Mouse (Mus musculus): ENCODE measurements around the gene Gpr161.
A peak's percentile ranks its signal among the peaks of the same experiment; 100 is the strongest.
"Not testable (repeated sequence)": the region's sequence is repeated elsewhere in the genome, so short reads cannot be mapped to it uniquely, and the experiment has no call there.

Gpr161 gene

DNA sequence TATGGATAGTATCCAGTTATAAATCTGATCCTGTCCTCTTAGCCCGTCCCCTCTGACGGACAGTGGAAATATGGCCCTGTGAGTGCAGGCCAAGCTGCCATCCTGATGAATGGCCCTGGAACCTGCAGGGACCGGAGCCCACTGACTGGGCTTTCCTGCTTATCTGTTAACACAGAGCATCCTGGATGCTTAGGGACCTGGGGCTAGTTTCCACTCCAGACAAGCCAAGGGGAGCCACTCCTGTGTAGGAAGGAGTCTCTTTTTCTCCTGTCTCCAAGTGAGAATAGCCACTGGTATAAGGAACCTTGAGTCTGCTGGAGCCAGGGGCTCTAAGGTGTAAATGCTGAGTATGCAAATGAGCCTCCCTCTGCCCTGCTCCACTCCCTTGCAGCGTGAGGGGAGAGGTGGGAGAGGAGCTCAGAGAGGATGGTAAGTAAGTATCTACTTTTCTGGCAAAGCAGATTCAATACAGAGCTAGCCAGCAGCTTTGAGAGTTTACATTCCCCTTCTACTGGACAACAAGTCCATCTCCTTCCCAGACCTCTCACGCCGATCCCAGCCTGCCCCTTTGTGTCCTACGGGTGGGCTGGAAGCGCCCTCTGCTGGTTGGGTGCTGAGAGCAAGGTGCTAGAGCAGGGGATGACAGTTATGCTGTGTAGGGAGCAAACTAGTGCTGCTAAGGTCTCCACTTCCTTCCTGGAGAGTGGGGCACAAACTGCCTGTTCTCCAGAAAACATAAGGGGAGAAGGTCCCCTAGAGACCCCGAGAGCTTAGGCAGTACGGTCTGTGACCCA is 24.7 kb downstream of the Gpr161 start:
- peak; percentile 69 to 74 for DNase-seq

DNA sequence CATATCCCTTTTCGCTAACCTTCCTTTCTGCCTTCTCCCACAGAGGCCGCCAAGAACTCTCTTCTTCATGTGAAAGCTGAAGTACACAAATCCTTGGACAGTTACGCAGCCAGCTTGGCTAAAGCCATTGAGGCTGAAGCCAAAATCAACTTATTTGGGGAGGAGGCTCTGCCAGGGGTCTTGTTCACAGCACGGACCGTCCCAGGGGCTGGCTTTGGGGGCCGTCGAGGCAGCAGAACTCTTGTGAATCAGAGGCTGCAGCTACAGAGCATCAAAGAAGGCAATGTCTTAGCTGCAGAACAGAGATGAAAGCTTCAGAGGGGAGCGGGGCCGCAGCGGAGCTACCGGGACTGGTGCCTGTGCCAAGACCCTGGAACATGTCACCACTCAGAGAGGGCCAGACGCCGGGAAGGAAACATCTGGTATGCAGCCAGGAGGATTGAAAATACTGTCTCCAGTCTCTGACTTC is 25.8 kb downstream of the Gpr161 start:
- DNase-seq: no peak

DNA sequence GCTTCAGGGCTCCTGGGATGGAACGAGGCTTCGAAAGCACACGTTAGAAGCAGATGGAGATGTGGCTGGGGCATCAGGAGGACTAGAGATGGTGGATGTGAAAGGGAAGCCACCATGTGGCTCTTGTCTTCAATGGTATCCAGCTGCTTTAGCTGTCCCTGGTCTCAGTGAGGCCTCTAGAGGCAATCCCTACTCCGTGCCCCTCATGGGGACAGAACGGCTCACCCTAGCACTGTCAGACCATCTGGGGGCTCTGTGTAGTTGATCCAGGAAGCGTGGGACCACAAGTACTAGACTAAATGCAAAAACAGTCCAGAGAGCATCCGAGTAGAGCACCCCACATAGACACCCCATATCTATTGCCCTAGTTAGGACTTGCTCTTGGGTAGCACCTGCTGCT is 26.3 kb downstream of the Gpr161 start:
- DNase-seq: no peak

DNA sequence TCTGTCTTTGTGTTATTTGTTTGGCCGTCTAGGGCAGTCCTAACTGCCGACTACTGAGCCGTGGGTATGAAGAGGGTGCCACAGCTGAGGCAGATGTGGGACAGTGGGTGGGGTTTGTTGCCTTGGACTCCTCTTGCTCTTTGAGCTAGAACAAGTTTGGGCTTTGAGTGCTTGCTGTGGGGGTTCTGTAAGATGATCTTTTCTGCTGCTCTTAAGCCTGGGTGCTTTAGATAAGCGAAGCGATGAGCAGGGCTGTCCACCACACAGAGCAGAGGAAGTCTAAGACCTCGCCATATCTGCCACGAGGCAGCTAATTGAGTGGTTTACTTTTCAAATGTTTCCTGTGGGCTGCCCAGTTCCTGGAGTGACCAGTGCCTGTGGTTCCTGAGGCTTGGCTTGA is 27.3 kb downstream of the Gpr161 start:
- no peak for DNase-seq

DNA sequence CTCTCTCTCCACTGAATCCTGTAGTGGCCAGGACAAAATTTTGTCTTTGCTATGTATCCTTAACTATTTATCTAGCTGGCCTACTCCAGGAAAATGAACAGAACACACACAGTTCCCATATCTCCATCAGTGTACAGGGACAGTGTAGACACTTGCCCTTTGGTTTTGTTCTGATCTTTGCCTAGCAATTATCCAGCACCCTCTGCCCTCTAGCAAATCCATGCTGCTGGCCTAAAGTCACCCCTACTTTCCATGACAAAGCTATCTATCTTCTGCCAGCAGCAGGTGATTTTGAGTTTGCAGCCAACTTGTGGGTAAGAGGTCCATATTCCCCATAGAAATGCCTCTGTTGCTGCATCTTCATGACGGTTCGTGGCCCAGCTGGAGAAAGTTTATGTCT is 31.8 kb downstream of the Gpr161 start:
- no peak for DNase-seq

DNA sequence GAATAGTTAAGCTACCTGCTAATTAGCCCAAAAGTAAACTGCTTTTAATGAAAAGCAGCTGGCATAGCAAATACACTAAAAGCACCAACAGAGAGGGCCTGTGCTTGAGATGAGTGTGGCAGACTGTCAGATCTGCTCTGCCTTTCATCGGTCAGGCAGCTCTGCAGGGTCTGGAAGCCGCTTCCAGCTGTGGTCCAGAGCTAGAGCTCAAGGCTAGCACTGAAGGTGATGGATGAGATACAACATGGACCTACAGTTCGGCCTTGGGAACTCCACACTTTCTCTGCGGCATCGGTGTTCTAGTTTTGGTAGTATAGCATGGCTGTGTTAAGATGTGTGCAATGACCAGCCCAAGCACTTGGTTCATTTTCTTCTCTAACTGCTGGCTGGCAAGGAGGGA is 32.2 kb downstream of the Gpr161 start:
- DNase-seq: no peak

DNA sequence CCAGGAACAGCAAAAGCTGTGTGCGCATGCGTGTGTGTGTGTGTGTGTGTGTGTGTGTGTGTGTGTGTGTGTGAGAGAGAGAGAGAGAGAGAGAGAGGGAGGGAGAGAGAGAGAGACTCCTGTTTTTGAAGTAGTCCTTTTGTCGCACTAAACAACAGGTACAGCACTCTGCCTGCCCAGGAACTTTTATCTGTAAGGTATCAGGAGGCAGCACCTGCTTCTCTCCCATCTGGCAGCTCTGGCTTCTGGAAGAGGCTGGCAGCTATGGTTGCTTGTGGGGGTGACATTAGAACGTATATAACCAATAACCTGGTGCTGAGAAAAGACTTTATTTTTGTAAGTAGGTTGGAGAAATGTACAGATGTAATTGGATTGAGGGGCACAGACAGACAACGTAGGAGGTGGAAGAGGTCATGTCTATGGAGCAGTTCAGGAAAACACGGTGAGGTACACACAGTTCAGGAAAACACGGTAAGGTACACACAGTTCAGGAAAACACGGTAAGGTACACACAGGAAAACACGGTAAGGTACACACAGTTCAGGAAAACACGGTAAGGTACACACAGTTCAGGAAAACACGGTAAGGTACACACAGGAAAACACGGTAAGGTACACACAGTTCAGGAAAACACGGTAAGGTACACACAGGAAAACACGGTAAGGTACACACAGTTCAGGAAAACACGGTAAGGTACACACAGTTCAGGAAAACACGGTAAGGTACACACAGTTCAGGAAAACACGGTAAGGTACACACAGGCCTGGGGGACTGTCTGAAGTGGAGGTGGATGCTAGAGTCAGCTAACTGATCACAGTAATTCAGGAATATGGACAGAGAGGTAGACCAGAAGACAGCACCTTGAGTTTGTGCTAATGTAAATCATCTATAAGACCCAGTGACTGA is 33.0 kb downstream of the Gpr161 start:
- DNase-seq: not testable (repeated sequence)

DNA sequence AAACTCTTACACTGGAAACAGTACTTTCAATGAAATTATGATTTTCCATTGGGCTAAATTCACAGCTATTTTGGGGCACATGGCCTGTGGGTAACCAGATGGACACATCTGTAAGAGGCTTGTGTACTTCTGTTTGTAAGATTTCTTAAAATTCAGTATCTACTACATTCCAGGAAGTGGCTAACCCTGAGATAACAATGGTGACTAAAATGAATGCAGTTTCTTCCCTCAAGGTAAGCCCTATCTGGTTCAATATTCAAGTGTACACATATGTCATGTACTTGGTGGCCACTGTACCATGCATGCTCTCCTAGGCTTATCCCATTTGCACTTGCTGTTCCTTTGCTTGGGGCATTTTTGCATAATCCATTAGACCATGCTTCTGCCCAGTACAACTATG is 35.3 kb downstream of the Gpr161 start:
- DNase-seq: no peak

DNA sequence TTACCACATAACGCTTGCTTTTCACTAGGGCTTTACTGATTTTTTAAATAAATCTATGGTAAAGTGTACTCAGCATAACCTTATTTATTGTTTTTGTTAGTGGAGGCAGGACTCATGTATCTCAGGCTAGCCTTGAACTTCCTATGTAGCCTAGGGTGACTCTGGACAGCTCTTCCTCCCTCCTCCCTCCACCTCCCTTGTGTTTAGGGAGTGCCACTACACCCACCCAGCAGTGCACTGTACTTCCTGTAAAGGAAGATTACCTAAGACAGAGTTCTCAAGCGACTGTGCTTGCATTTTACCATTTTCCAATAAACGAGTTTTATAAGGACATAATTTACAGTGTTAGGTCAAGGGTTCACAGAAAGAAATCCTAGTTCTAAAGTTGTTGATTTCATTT is 37.2 kb downstream of the Gpr161 start:
- DNase-seq: no peak

DNA sequence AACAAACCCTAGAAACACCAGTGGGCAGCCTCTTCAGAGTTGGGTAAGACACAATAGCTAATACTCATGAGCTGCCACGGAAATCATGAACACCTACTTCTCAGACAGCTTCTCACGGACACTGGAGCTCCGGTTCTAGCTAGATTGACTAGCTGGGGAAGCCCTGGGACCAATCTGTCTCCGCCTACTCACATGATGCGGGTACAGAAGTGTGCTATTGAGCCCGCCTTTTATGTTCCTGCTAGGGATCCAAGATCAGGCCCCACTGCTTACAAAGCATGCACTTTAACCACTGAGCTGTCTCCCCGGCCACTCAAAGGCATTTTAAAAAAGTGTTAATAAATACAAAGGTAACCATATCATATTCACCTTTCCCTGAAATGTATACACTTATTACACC is 46.5 kb downstream of the Gpr161 start:
- no peak for DNase-seq

DNA sequence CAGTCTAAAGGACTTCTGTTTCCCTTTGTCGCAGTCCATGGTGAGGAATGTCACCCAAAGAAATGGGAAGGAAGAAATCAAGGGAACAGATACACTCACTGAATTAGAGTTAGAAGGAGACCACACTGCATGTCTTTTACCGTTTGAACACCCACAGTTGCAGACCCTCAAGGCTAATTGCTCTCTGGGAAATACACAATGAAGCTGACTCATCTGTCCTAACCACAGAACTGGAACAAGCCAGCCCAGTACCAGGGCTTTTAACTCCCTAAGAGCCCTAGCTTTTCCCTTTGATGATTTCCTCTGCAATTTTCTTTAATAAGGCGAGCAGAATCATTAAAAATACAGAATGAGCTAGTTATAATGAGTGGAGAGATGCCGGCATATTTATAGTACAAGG is 48.9 kb downstream of the Gpr161 start:
- no peak for DNase-seq

DNA sequence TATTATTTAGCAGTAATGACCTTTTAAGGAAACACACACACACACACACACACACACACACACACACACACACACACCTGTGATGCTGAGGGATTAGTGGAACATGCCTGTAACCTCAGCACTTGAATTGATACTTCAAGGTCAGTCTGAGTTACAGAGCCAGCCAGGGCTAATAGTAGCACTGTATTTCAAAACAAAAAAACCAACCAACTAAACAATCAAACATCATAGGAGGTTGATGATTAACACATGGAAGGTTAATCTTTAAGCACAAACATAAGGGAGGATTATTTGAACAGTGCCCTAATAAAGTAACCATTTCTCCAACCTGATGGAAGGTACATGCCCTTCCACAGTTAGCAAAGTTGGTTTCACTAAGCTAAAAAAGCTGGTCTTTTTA is 53.0 kb downstream of the Gpr161 start:
- DNase-seq: no peak

DNA sequence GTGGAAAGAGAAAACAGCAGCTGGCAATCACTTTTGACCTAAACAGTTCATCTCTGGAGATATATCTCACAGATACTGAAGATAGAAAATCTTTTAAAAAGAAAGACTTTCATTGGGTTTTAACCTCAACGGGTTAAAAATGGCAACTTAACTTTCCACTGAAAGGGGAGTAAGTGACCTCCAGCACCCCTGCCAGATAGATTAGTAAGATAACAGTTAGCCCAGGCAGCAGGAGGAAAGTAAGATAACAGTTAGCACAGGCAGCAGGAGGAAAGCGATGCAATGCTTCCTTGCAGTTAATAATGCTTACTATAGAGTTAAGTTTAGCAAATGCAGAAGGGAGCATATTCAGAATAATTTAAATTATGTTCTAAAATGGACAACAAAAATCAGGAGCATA is 60.8 kb downstream of the Gpr161 start:
- DNase-seq: no peak

DNA sequence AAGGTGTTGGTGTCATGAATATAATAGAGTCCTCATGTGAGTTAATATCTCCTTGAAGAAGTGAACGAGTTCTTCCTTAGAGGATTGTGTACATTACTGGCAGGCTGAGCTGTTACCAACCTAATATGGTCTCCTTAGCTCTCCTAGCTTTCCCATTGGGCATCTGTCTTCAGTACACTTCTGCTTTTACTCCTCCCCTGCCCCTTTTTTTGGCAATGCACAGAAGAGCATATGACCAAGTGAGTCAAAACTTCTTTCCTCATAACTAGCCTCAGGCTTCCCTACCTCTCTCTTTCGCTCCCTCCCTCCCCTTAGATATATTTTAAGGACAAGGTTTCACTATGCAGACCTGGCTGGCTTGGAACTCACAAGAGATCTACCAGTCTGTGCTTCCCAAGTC is 67.7 kb downstream of the Gpr161 start:
- no peak for DNase-seq

DNA sequence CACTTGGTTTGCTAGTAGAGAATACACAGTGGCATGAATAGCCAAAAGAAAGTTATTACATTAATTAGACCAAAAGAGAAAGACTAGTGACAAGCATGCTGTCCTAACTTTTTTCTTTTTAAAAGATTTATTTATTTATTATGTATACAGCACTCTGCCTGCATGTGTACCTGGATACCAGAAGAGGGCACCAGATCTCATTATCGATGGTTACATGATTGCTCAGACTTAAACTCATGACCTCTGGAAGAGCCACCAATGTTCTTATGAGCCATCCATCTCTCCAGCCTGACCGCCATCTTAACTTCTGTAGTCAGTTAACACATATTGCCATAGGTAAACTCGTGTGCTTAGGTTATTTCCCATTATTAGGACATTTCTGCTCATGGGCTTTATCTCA is 69.5 kb downstream of the Gpr161 start:
- no peak for DNase-seq

DNA sequence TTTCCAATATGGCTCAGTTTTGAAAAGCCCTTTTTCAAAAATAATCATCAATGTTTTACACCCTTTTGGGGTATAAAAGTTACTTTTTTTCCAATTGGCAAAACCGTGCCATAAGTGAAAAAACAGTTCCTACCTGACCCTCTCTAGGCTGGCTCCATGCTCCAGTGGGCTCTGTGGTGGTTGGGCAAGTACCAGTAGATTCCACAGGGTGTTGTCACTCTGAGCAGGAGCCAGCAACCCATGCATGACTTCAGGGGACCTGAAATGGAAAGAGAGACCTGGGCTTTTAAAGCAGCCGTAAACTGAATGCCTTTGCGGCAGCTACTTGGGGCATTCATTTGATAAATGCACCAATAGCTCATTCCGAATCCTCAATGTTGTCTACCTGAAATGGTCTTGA is 75.4 kb downstream of the Gpr161 start:
- DNase-seq: no peak

DNA sequence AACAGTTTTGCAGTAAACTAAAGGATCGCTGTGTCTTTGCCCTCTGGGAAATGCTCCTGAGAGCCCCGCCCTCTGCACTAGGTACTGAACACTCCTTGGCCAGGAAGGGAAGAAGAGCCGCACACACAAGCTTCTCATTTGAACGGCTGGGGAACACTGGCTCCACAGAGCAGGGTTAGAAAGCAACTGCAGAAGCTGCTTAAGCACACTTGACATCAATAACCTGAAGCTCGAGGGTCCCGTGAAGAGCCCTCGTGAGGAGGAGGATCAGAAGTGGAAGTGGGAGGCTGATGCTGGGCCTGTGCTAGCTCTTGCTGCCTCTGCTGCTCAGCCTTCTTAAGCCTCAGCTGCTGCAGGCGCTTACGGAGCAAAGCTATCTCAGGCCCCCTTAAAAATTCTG is 78.2 kb downstream of the Gpr161 start:
- DNase-seq: no peak

All from cerebellum, adult 18-20 months (tissue).